Mouse (Mus musculus) thymus, adult 2 months (tissue): Measurements from ENCODE around the gene Terb1.

ENCODE experiments used
- CTCF ChIP-seq: fragments of 200-500 bp; IDR thresholded peaks from 2 replicates; pipeline ENCODE4 v1.5.1; 2012; ENCODE audit warnings: mild to moderate bottlenecking, control low read depth, low read length, moderate library complexity, borderline replicate concordance; ENCODE audit not compliant: control insufficient read depth, poor library complexity, insufficient read depth; ENCODE audit errors: extremely low read depth
- POLR2A ChIP-seq: fragments of 200-500 bp; IDR thresholded peaks from 2 replicates; pipeline ENCODE4 v1.6.1; 2012; ENCODE audit warnings: mild to moderate bottlenecking, low read length, control low read depth, moderate library complexity; ENCODE audit not compliant: control insufficient read depth, poor library complexity, insufficient read depth; ENCODE audit errors: extremely low read depth

- no peak for TF ChIP-seq CTCF
- TF ChIP-seq POLR2A, result no peak
Observed at GRCm38 (mm10) chr8:104479091-104479490, 30.6 kb downstream of the Terb1 start.
